Mouse (Mus musculus): Measurements from ENCODE around the gene Fgf4. TPM values are rescaled to one million over a fixed set of nuclear protein-coding genes. Genes with fewer than 3 reads are reported as not detected.

Gene Fgf4
- polyA plus RNA-seq, 1 experiment from 2014 or later: not detected

- ATAC-seq: no peak
- Histone ChIP-seq H3K4me3 (ENCODE audit: low read depth, low read length) (no peak overlapping the region), H3K27ac (ENCODE audit: low read length) (no peak overlapping the region), H3K9ac (ENCODE audit: low read depth, low read length) (no peak overlapping the region), H3K4me1 (ENCODE audit: control insufficient read depth, insufficient read depth, low read length) (peaks cover 11% of the 10 kb centered on the region), H3K27me3 (ENCODE audit: control insufficient read depth, insufficient read depth, low read depth, low read length) (no peaks in the 10 kb centered on the region), H3K36me3 (ENCODE audit: control insufficient read depth, insufficient read depth, low read length) (no peaks in the 10 kb centered on the region; the same call in 1 of the 2 replicates), H3K4me2 (ENCODE audit: low read length) (no peak overlapping the region), H3K9me3 (replicated peaks; ENCODE audit: control insufficient read depth, low read length, poor library complexity, severe bottlenecking) (no peaks in the 10 kb centered on the region)
- 64% methylated on average over 4 of the region's 4 CpGs for WGBS
Measured at GRCm38 (mm10) chr7:144912897-144913296, 65.7 kb downstream of the Fgf4 start.

GRCm38 (mm10) chr7:144914296-144914947 is 67.3 kb downstream of the Fgf4 start:
- no peaks in the 10 kb centered on the region for H3K9me3 ChIP-seq (replicated peaks; ENCODE audit: control insufficient read depth, low read length, poor library complexity, severe bottlenecking)
- H3K27me3 ChIP-seq (ENCODE audit: control insufficient read depth, insufficient read depth, low read depth, low read length): no peaks in the 10 kb centered on the region
- peak overlapping the region; percentile 91 for H3K4me3 ChIP-seq (ENCODE audit: low read depth, low read length)
- WGBS: 8% methylated on average over 17 of the region's 17 CpGs
- ATAC-seq: peak; percentile 93
- peak overlapping the region; percentile 59 for H3K4me2 ChIP-seq (ENCODE audit: low read length)
- H3K4me1 ChIP-seq (ENCODE audit: control insufficient read depth, insufficient read depth, low read length): peaks cover 11% of the 10 kb centered on the region
- H3K36me3 ChIP-seq (ENCODE audit: control insufficient read depth, insufficient read depth, low read length): peaks cover 6% of the 10 kb centered on the region; the same call in 1 of the 2 replicates
- peak overlapping the region; percentile 86 for H3K9ac ChIP-seq (ENCODE audit: low read depth, low read length)
- H3K27ac ChIP-seq (ENCODE audit: low read length): peak overlapping the region; percentile 80

Other genes with a start within 250 kb of the Fgf4 start
- gene Ano1, start 95.4 kb upstream of the Fgf4 start, polyA plus RNA-seq (2015; fragmentation: Nextera tagmentation; extraction: Ambion mirVana): 9.8 and 11.2 TPM in 2 replicates
- 1.4 and 2.0 TPM in 2 replicates for gene Fgf3, start 9.3 kb upstream of the Fgf4 start, polyA plus RNA-seq (2015; fragmentation: Nextera tagmentation; extraction: Ambion mirVana)
- 19.0 and 35.9 TPM in 2 replicates for gene Fgf15, start 49.2 kb downstream of the Fgf4 start, polyA plus RNA-seq (2015; fragmentation: Nextera tagmentation; extraction: Ambion mirVana)
- gene LTO1, start 67.7 kb downstream of the Fgf4 start, polyA plus RNA-seq (2015; fragmentation: Nextera tagmentation; extraction: Ambion mirVana): 31.1 and 36.0 TPM in 2 replicates
- gene Ccnd1, start 92.6 kb downstream of the Fgf4 start, polyA plus RNA-seq (2015; fragmentation: Nextera tagmentation; extraction: Ambion mirVana): 21.5 and 31.5 TPM in 2 replicates

Data from midbrain, embryonic 16.5 days (tissue).